Mouse (Mus musculus) megakaryocyte progenitor cell, adult 5-6 weeks (primary cell): ENCODE measurements around the gene Zfp335. TPM values are rescaled to one million over a fixed set of nuclear protein-coding genes. Genes with fewer than 3 reads are reported as not detected.
"Not testable (repeated sequence)": the region's sequence is repeated elsewhere in the genome, so short reads cannot be mapped to it uniquely, and the experiment has no call there.

ENCODE experiments used
- ATAC-seq: replicated peaks from 2 replicates; pipeline ENCODE4 v1.8.0; 2016; ENCODE audit warnings: mild to moderate bottlenecking, moderate TSS enrichment, inconsistent platforms; ENCODE audit not compliant: poor library complexity
- total RNA-seq, 2 experiments: library from RNA; stranded (forward) in 1 of 2; stranded (reverse) in 1 of 2; fragments of 157-497, 149-512 nt in 1 of 2; fragments of 200-1000 nt in 1 of 2; gene quantifications; 2 replicates each; pipeline versions ENCODE4 v1.2.3 to v1.2.4; 2015 to 2017

Gene Zfp335
- total RNA-seq, 2 experiments from 2014 or later: 8.2 to 11.3 TPM

DNA sequence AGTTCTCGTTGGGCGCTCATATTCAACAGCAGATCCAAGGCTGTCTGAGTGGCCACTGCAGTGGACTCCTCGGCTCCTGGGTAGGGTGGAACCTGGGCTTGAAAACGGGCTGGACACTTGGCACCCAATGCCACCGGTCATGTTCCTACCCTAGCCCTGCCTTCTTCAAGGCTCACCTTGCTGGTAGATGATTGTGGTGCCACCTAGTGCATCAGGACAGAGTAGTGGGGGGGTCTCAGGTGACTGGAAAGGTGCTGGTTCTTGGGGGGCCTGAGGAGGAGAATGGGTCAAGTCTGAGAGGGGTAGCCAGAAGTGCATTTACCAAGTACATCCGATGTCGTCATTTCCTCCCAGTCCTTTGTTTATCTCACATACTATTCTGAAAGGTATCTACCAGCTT is 13.5 kb downstream of the Zfp335 start:
- no peak for ATAC-seq

DNA sequence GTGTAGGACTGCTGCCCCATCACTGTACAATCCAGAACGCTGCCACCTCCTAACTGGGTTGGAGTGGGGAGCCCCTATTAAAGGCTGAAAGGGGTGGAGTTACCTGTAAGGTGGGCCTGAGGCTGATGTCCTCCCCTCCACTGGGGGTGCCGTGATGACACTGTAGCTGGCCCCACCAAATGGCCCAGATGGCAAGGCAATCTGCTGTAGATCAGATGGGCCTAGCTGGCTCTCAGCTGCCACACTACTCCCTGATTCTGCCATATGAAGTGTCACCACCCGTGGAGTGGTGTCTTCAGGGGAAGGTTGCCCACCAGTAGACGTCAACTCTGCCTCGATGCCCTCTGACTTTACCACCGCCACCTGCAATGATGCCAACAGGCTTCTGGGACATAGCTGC is 15.7 kb downstream of the Zfp335 start:
- ATAC-seq: no peak

DNA sequence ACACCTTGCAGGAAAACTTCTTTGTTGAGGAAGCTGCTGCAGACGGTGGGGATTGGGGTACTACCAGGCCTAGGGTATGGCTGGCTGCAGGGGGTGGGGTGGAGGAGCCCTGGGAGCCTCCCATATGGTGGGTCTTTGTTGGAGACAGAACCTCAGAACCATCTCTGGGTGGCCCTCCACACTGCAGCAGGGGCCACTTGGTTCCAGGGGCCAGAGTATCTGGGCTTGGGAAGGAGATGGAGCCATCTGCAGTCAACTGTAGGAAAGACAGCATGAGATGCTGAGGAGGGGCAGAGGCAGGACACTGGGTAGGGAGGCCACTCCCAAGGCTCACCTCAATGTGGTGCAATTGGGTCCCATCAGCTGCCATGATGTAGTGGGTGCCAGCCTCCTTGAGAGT is 16.9 kb downstream of the Zfp335 start:
- ATAC-seq: no peak

- ATAC-seq: no peak
Observed at GRCm38 (mm10) chr2:164894048-164894447, 17.5 kb downstream of the Zfp335 start.

DNA sequence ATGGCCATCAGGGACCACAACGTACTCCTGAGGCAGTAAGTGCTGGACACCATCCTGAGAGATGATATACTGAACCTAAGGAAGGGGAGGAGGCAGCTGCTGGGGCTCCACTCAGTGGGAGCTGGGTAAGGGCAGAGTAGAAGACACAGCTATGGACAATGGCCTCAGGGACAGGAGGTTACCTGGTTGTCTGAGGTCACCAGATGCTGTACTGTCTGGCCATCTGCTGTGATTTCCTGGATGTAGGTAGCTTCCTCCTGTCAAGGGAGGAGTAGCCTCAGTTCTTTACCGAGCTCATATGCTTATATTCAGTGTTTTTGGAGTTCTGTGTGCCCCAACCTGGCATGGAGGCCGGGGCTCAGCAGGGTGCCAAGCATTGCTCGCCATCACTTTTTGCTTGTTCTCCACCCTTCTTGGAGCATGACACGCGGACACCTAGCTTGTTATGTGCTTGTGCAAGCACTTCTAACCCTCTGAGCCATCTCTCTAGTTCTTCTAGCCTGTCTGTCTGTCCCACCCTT is 18.8 kb downstream of the Zfp335 start:
- no peak for ATAC-seq

GRCm38 (mm10) chr2:164891908-164892695 is 19.5 kb downstream of the Zfp335 start:
- ATAC-seq: no peak

- no peak for ATAC-seq
Observed at GRCm38 (mm10) chr2:164891056-164891834, 20.3 kb downstream of the Zfp335 start.

- ATAC-seq: no peak
Observed at GRCm38 (mm10) chr2:164890411-164891049, 21.0 kb downstream of the Zfp335 start.

DNA sequence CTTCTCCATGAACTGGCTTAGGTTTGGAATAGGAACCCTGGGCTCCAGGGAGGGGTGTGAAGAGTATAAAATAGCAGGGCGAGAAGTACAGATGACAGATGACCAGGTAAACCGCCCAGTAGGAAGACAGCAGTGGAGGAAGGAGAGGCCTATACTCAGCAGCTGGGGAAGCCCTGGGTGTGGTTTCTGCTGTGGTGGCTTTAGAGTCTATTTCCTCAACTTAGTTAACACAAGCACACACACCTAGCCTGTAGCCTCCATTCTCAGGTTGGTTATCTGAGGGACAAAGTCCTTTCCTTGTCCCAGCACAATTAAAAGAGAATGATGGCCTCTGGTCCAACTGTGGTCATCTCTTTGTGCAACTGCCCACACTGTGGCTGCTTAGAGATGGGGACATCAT is 21.6 kb downstream of the Zfp335 start:
- no peak for ATAC-seq

- ATAC-seq: no peak
Observed at GRCm38 (mm10) chr2:164888996-164889395, 22.6 kb downstream of the Zfp335 start.

DNA sequence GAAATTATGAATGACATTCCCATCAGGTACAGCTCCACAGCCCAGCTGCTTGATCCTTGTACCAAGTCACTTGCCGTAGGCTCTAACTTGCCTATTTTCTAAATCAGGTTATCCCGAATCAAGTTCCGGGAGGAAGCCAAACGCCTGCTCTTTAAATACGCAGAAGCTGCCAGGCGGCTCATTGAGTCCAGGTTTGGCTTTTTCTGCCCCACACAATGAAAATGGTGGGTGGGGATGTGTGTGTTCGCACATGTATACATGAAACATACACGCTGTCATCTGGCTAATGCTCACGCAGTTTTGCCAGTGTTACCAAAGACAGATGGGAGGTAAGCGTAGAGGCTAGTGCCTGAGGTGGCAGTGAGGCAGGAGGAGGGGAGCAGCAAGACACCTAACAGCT is 24.9 kb downstream of the Zfp335 start:
- no peak for ATAC-seq

DNA sequence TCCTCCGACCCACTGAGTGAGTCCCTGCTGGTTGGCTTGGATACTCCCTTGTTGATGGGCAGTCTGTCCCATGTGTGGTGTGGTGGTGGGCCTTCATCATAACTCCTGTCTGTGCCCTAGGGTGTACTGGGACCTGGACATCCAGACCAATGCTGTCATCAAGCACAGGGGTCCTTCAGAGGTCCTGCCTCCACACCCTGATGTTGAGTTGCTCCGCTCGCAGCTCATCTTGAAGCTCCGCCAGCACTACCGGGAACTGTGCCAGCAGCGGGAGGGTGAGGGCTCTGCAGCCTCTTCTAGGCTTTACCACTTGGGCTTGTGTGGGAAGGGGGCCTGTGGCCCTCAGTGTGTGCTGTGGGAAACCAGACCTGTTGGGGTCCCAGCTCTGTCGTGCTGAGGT is 25.8 kb downstream of the Zfp335 start:
- ATAC-seq: no peak

DNA sequence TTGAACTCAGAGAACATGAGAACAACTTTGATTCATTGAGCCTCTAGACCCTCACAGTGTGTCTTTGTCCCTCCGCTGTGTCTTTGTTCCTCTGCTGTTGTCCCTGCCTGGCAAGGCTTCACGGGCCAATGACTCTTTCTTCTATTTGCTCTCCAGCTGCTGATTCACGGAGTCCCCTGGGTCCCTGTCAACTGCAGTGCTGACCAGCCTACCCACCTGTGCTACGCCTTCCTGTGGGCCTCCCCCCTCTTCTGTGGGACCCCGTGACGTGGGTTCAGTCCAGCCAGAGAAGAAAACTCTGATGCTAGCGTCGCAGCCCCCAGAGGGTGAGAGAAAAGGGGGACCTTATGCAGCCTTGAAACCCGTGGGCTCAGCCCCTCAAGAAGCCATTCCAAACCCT is 28.9 kb downstream of the Zfp335 start:
- no peak for ATAC-seq

DNA sequence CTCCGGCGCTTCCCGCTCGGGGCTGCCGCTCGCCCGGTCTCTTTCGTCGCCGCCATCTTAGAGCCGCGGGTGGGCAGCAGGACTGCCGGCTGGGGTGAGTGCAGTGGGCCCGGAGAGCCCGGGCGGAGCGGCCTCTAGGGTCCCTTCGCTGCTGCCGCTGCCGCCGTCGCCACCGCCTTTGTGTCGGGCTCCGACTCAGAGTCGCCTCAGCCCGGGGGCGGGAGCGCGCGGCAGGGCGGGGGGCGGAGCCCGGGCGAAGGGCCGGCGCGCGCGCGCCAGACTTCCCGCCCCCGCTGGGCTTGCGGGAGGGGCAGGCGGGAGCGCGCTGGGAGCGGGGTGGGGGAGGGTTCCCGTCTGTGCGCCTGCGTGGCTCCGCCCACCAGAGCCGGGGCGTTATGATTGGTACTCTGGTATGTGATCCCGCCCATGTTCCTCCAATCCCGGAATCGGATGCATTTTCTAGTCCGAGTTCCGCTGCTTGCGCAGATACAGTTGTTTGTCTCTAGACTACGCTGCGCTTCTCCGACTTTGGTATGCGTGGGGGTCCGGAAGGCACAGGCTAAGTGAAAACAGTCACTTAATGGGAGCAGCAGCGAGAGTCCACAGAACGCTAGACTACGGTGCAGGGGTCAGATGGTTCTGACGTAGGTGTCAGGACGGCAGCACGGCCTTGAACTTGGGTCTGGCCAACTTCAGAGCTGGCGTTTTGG is 31.8 kb downstream of the Zfp335 start:
- ATAC-seq: peak; percentile 84

DNA sequence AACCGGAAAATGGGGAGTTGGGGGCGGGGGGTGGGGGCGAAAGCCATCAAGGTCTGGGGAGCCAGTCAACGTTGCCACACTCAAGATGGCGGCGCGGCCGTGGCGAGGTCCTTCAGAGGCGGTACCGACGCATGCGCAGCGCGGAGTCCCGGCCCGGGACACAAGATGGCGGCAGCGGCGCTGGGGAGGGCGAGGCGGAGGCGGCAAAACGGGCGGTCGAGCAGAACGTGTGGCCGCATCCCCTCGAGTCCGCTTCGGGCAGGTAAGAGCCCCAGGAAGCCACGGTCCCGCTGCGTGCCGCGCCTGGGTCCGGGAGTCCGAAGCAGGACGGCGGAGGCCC is 32.4 kb downstream of the Zfp335 start, which contains the start of gene Pcif1:
Gene Pcif1, plus strand, starts transcription at position 77 of the 340 bp plus-strand sequence.
- peak; percentile 61 for ATAC-seq

DNA sequence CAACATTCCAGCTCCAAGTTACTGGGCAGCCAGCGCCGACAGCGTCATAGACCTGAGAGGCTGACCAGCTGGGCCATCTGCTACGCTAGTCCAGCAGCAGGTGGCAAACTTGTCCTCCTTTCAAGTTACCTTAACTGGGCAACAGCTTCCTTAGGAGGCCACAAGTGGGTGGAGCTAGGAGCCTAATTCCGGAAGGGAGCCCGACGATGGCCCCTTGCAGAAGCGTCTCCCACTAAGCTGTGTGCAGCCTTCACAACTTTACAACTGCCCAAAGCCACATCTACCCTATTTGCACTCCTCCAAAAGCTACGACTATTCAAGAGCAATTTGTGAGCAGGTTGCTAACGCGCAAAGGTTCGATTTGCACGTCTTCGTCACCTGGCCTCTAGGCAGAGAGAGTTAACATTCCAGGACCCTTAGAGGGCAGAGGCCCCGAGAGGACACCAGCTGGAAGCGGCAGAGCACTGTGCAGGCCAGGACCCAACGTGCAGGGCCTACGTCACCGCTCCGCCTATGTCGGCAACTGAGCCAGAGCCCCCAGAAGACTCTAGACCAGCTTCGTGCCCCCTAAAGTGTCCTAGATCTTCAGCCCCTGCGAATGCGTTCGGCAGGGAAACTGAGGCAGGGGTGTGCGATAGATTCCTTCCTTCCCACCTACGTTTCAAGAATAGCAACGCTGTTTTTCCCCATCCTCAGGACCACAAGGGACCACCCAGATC is 32.9 kb downstream of the Zfp335 start:
- peak; percentile 56 for ATAC-seq

DNA sequence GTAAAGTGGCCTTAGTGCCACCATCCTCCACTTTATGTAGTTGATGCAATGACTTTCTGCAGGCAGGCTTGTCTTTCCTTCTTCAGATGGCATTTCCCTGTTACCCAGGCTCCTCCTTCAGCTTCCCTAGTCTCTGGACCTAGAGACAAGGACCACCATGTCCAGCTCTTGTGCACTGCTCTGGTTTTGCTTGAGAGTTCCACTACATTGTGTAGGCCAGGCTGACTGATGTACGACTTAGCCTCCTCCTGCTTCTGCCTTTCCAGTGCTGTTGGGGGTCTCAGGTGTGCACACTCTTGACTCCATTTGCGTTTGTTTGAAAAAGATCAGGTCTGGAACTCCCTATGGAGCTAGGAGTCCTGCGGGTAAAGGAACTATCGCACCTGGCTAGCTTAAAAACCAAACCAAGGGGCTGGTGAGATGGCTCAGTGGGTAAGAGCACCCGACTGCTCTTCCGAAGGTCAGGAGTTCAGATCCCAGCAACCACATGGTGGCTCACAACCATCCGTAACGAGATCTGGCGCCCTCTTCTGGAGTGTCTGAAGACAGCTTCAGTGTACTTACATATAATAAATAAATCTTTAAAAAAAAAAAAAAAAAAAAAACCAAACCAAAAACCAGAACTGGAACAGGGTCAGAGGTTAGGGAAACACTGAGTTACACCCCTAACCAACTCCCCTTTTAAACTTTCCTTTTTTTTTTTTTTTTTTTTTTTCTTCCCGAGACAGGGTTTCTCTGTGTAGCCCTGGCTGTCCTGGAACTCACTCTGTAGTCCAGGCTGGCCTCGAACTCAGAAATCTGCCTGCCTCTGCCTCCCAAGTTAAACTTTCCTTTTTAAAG is 34.0 kb downstream of the Zfp335 start:
- ATAC-seq: not testable (repeated sequence)

GRCm38 (mm10) chr2:164875648-164876047 is 35.9 kb downstream of the Zfp335 start:
- not testable (repeated sequence) for ATAC-seq

GRCm38 (mm10) chr2:164874239-164874769 is 37.3 kb downstream of the Zfp335 start:
- ATAC-seq: no peak
